Comparison of ENCODE assay signal across 23 mouse cellular contexts in the genomic region with DNA sequence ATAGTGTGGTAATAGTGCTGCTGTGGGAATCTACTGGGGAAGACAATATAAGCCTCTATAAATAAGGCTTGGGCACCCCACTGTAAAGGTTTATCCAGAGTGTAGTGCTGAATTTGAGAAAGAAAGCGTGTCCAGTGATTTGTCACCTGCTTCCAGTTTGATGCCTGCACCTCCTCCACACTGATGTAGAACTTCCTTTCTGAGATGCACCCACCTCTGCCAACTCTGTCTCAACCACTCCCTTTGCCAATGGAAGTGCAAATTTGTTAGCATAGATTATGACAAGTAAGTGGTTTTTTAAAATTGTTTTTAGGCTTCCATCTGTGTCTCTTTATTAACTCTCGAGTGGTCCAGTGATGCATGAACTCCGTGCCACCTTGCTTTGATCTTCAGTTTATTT. TPM values are rescaled to one million over a fixed set of nuclear protein-coding genes. Genes with fewer than 3 reads are reported as not detected.
A peak's percentile ranks its signal among the peaks of the same experiment; 100 is the strongest.
DNase-seq lines count a peak whose midpoint lies in the region; ATAC-seq lines count a peak whose summit lies in the region.
"Had no signal": no experiment of that assay in that cellular context is flagged by ENCODE, and none has a peak within 500 bp of the region (broad histone marks: within the 10 kb centered on the region; RNA-seq: fewer than 3 reads in every experiment).

No protein-coding gene starts in this region.

- 42% methylated on average over 3 of the region's 3 CpGs for WGBS in kidney, embryonic 15.5 days

- no peak overlapping the region for H3K4me2 ChIP-seq in kidney, embryonic 15.5 days
- H3K4me2 ChIP-seq: forebrain, embryonic 12.5 days; heart, embryonic 15.5 days; limb, embryonic 12.5 days; liver, embryonic 15.5 days; lung, embryonic 14.5 days had no signal

- DNase-seq in frontal cortex, postnatal 25 days (ENCODE audit: low spot score in 2 of 2) = no peak
- no peak for DNase-seq in kidney, postnatal 25 days
- DNase-seq in right cerebral cortex, adult 2 months (ENCODE audit: low spot score in 2 of 2) = peak; percentile 24 to 28
- DNase-seq in right cerebral cortex, postnatal 14 days = no peak
- no peak for DNase-seq in urinary bladder, adult 18-20 months (ENCODE audit: low spot score in 2 of 2)
- DNase-seq: adrenal gland, postnatal 14 days; cerebellum, adult 18-20 months; cerebellum, postnatal 10 days; gastrocnemius, postnatal 10 days; kidney, adult 9 months; kidney, postnatal 36 days; lung, embryonic 14.5 days; lung, postnatal 14 days; midbrain, embryonic 14.5 days had no signal

- H3K9ac ChIP-seq in kidney, embryonic 15.5 days = no peak overlapping the region
- H3K9ac ChIP-seq: forebrain, embryonic 12.5 days; heart, embryonic 15.5 days; limb, embryonic 12.5 days; liver, embryonic 15.5 days; lung, embryonic 14.5 days had no signal

- peaks cover 18% of the 10 kb centered on the region for H3K36me3 ChIP-seq in kidney, embryonic 15.5 days

- peak; percentile 97 for ATAC-seq in frontal cortex, adult (ENCODE audit: low TSS enrichment)
- ATAC-seq in kidney, embryonic 15.5 days (replicated peaks; ENCODE audit: low FRiP score) = no peak
- ATAC-seq: CD4-positive, CD25-positive, alpha-beta regulatory T cell, adult 4 months; hindbrain, embryonic 16.5 days had no signal

- H3K4me1 ChIP-seq in kidney, embryonic 15.5 days = peaks cover 19% of the 10 kb centered on the region
- H3K4me1 ChIP-seq: forebrain, embryonic 12.5 days; limb, embryonic 12.5 days; liver, embryonic 15.5 days had no signal

- H3K27me3 ChIP-seq in kidney, embryonic 15.5 days = no peaks in the 10 kb centered on the region
- H3K27me3 ChIP-seq: forebrain, embryonic 12.5 days; heart, embryonic 15.5 days; limb, embryonic 12.5 days; liver, embryonic 15.5 days had no signal

- no peak overlapping the region for H3K4me3 ChIP-seq in kidney, embryonic 15.5 days (replicated peaks)
- H3K4me3 ChIP-seq: erythroblast, embryonic 14.5 days; forebrain, embryonic 12.5 days; heart, embryonic 15.5 days; limb, embryonic 12.5 days; liver, embryonic 15.5 days had no signal

- peak overlapping the region; percentile 27; the same call in 1 of the 2 replicates for H3K27ac ChIP-seq in kidney, embryonic 15.5 days
- H3K27ac ChIP-seq: forebrain, embryonic 12.5 days; limb, embryonic 12.5 days; liver, embryonic 15.5 days had no signal

- no peaks in the 10 kb centered on the region for H3K9me3 ChIP-seq in kidney, embryonic 15.5 days (replicated peaks)
- H3K9me3 ChIP-seq: forebrain, embryonic 12.5 days; heart, embryonic 15.5 days; limb, embryonic 12.5 days; liver, embryonic 15.5 days had no signal

RNA-seq across cellular contexts. Expression of gene Pan3, which starts 33.3 kb away (rescaled TPM):
- 73.7 and 77.6 TPM in 2 replicates for polyA plus RNA-seq in kidney, embryonic 15.5 days (2015; fragmentation: Nextera tagmentation; extraction: Ambion mirVana)

Comparison
In these comparisons a context has a peak if more than half of its experiments do, and no peak if none do; other contexts are left out.
1. DNase-seq: peak in right cerebral cortex, adult 2 months (2 of 2); none in frontal cortex, postnatal 25 days (0 of 2), kidney, postnatal 25 days (0 of 2), right cerebral cortex, postnatal 14 days (single experiment) and urinary bladder, adult 18-20 months (0 of 2).